Mouse (Mus musculus): Measurements from ENCODE around the gene Stk16. TPM values are rescaled to one million over a fixed set of nuclear protein-coding genes. Genes with fewer than 3 reads are reported as not detected.
"Not testable (repeated sequence)": the region's sequence is repeated elsewhere in the genome, so short reads cannot be mapped to it uniquely, and the experiment has no call there.

The Stk16 gene
- total RNA-seq, 1 experiment from 2014 or later = 105 TPM

- no peak for DNase-seq
Observed at GRCm38 (mm10) chr1:75213096-75213495, 2.5 kb downstream of the Stk16 start.

- no peak for DNase-seq
Observed at GRCm38 (mm10) chr1:75214442-75214841, 3.8 kb downstream of the Stk16 start.

GRCm38 (mm10) chr1:75214886-75215285 lies 4.2 kb downstream of the Stk16 start:
- DNase-seq = peak; percentile 28

- no peak for DNase-seq
Observed at GRCm38 (mm10) chr1:75215785-75216184, 5.1 kb downstream of the Stk16 start.

- DNase-seq = no peak
Observed at GRCm38 (mm10) chr1:75216797-75217585, 6.4 kb downstream of the Stk16 start.

GRCm38 (mm10) chr1:75217893-75218226 lies 7.2 kb downstream of the Stk16 start:
- no peak for DNase-seq

GRCm38 (mm10) chr1:75218227-75219001 lies 7.8 kb downstream of the Stk16 start:
- DNase-seq = peak; percentile 52

GRCm38 (mm10) chr1:75219078-75219477 lies 8.4 kb downstream of the Stk16 start:
- DNase-seq = peak; percentile 86

GRCm38 (mm10) chr1:75219531-75219930 lies 8.9 kb downstream of the Stk16 start, which contains the start of gene Tuba4a:
Gene Tuba4a, minus strand, starts transcription at chr1:75219865.
- DNase-seq = no peak

GRCm38 (mm10) chr1:75221538-75221937 lies 10.9 kb downstream of the Stk16 start:
- DNase-seq = no peak

GRCm38 (mm10) chr1:75222926-75223325 lies 12.3 kb downstream of the Stk16 start:
- DNase-seq = no peak

- no peak for DNase-seq
Observed at GRCm38 (mm10) chr1:75223532-75223931, 12.9 kb downstream of the Stk16 start.

GRCm38 (mm10) chr1:75225473-75225872 lies 14.8 kb downstream of the Stk16 start:
- no peak for DNase-seq

GRCm38 (mm10) chr1:75226138-75226537 lies 15.5 kb downstream of the Stk16 start:
- DNase-seq = no peak

- DNase-seq = no peak
Observed at GRCm38 (mm10) chr1:75227653-75228052, 17.0 kb downstream of the Stk16 start.

- DNase-seq = no peak
Observed at GRCm38 (mm10) chr1:75229158-75229557, 18.5 kb downstream of the Stk16 start.

GRCm38 (mm10) chr1:75230335-75230994 lies 19.8 kb downstream of the Stk16 start:
- no peak for DNase-seq

GRCm38 (mm10) chr1:75231224-75231623 lies 20.6 kb downstream of the Stk16 start:
- DNase-seq = no peak

- no peak for DNase-seq
Observed at GRCm38 (mm10) chr1:75231664-75232152, 21.1 kb downstream of the Stk16 start, which contains the start of gene A630095N17Rik. Gene A630095N17Rik, minus strand, starts transcription at chr1:75232102.

- not testable (repeated sequence) for DNase-seq
Observed at GRCm38 (mm10) chr1:75232489-75232888, 21.9 kb downstream of the Stk16 start.

- peak; percentile 64 for DNase-seq
Observed at GRCm38 (mm10) chr1:75234606-75235005, 24.0 kb downstream of the Stk16 start.
